Mouse (Mus musculus) ES-E14 (cell line): ENCODE data around the gene Aen. TPM values are rescaled to one million over a fixed set of nuclear protein-coding genes. Genes with fewer than 3 reads are reported as not detected.

Experiments
- DNase-seq: peaks from one replicate; pipeline ENCODE4 v3.0.0-alpha.2; 2013; ENCODE audit warnings: low read depth, low spot score
- H3K27ac ChIP-seq: 2 replicates; pipeline ENCODE4 v1.5.1; 2012; ENCODE audit warnings: low read depth, mild to moderate bottlenecking, low read length, moderate library complexity, mixed read lengths; ENCODE audit not compliant: poor library complexity, insufficient read depth, severe bottlenecking
- H3K36me3 ChIP-seq: 2 replicates; pipeline ENCODE4 v1.6.1; 2012; ENCODE audit warnings: mild to moderate bottlenecking, low read length, moderate library complexity, mixed read lengths; ENCODE audit not compliant: control insufficient read depth, poor library complexity, insufficient read depth, severe bottlenecking
- H3K4me1 ChIP-seq, 2 experiments: fragments of 150-350 bp in 1 of 2; sonication (generic) in 1 of 2; 2 replicates each; pipeline ENCODE4 v1.6.1; 2012; ENCODE audit warnings: low read length in 2 of 2, mild to moderate bottlenecking in 1 of 2, mixed read lengths in 1 of 2; ENCODE audit not compliant: control insufficient read depth in 2 of 2, insufficient read depth in 2 of 2, poor library complexity in 1 of 2
- H3K4me3 ChIP-seq, 2 experiments: fragments of 150-350 bp in 1 of 2; sonication (generic) in 1 of 2; 2 replicates each; pipeline ENCODE4 v1.5.1; 2012; ENCODE audit warnings: low read length in 2 of 2, low read depth in 1 of 2, mild to moderate bottlenecking in 1 of 2, mixed read lengths in 1 of 2; ENCODE audit not compliant: insufficient read depth in 1 of 2, poor library complexity in 1 of 2, severe bottlenecking in 1 of 2
- H3K9ac ChIP-seq: 2 replicates; pipeline ENCODE4 v1.6.1; 2012; ENCODE audit warnings: low read depth, mild to moderate bottlenecking, low read length, mixed read lengths; ENCODE audit not compliant: poor library complexity, insufficient read depth, severe bottlenecking
- H3K9me3 ChIP-seq: fragments of 150-350 bp; sonication (generic); 2 replicates; pipeline ENCODE4 v1.6.1; 2012; ENCODE audit warnings: low read depth, mild to moderate bottlenecking, low read length; ENCODE audit not compliant: control insufficient read depth, insufficient read depth
- CHD2 ChIP-seq: IDR thresholded peaks from 2 replicates; pipeline ENCODE4 v1.6.1; 2014; ENCODE audit warnings: mild to moderate bottlenecking, low read depth, low read length, inconsistent platforms
- HCFC1 ChIP-seq: IDR thresholded peaks from 2 replicates; pipeline ENCODE4 v1.6.1; 2012; ENCODE audit warnings: low read length, inconsistent platforms, borderline replicate concordance; ENCODE audit not compliant: insufficient read depth
- MAFK ChIP-seq: IDR thresholded peaks from 2 replicates; pipeline ENCODE4 v1.6.1; 2014; ENCODE audit warnings: mild to moderate bottlenecking, low read depth, low read length, inconsistent platforms; ENCODE audit not compliant: insufficient read depth
- ZC3H11A ChIP-seq: IDR thresholded peaks from 2 replicates; pipeline ENCODE4 v1.6.1; 2012; ENCODE audit warnings: low read depth, mild to moderate bottlenecking, inconsistent platforms, low read length, borderline replicate concordance
- ZNF384 ChIP-seq: IDR thresholded peaks from 2 replicates; pipeline ENCODE4 v1.6.1; 2012; ENCODE audit warnings: low read depth, low read length, inconsistent platforms
- in situ Hi-C, 2 experiments: fragments of 600-800 bp; cut with MboI; formaldehyde crosslinking; loops; one replicate each; pipeline ENCODE4 v1.15.1; 2025; ENCODE audit warnings: low sequenced_read_pairs in 2 of 2, inconsistent platforms in 1 of 2; ENCODE audit not compliant: unreplicated experiment in 2 of 2
- total RNA-seq: library from RNA; depleted of rRNA; stranded (reverse); fragments of 300-350 nt; gene quantifications from 2 replicates; pipeline ENCODE4 v1.2.3, GENCODE M21; 2012

Gene Aen
- total RNA-seq, 1 experiment: 146 TPM

GRCm38 (mm10) chr7:78855044-78855655, 40.5 kb upstream of the Aen start:
- in situ Hi-C loops: no loop called here
- DNase-seq: no peak
- Histone ChIP-seq H3K4me3 (no peak overlapping the region), H3K27ac (no peak overlapping the region), H3K36me3 (no peaks in the 10 kb centered on the region), H3K4me1 (peaks cover 2 to 5% of the 10 kb centered on the region in 2 experiments; a peak in 1 of 4 replicates), H3K9ac (no peak overlapping the region), H3K9me3 (no peaks in the 10 kb centered on the region)
- TF ChIP-seq HCFC1: no peak
- no peak for TF ChIP-seq ZNF384
- TF ChIP-seq CHD2: no peak

DNA sequence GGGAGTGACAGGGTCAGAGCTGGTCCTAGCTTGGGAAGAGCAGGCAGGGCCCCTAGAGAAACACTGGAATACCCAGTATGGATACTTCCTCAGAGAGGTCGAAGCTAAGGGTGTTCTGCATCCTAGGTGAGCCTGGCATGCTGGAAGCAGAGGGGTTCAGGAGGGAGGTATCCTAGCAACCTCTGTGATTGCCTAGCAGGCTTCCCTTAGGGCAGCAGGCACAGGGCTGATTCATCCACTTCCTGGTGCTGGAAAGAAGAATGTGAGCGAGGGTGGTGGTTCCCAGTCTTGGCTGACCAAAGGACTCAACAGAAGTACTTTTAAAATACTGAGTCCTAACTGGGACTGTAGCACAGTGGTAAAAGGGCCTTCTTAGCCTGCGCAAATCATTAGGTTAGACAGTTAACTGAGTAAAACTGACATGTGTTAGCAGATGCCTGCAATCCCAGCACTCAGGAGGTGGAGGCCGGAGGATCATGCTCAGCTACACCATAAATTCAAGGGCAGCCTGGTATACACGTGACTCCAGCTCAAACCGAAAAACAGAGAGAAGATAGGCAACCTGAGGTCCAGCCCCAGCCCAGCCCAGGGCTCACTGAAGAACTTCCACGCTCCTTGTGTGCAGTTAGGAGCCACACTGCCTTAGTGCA, 31.7 kb upstream of the Aen start:
- TF ChIP-seq ZC3H11A (no peak), ZNF384 (no peak), CHD2 (no peak), MAFK (no peak), HCFC1 (no peak)
- in situ Hi-C loops: no loop called here
- Histone ChIP-seq H3K4me1 (peaks cover 2 to 3% of the 10 kb centered on the region in 2 experiments; a peak in 1 of 4 replicates), H3K27ac (no peak overlapping the region), H3K4me3 (no peak overlapping the region), H3K9ac (no peak overlapping the region), H3K9me3 (no peaks in the 10 kb centered on the region), H3K36me3 (no peaks in the 10 kb centered on the region)
- no peak for DNase-seq

- no peak for TF ChIP-seq MAFK
- no peak for TF ChIP-seq HCFC1
- no peak for TF ChIP-seq ZNF384
- no peak for TF ChIP-seq ZC3H11A
- TF ChIP-seq CHD2: no peak
- Histone ChIP-seq H3K27ac (no peak overlapping the region), H3K4me3 (no peak overlapping the region), H3K36me3 (no peaks in the 10 kb centered on the region), H3K9ac (no peak overlapping the region), H3K9me3 (no peaks in the 10 kb centered on the region), H3K4me1 (peaks cover 2 to 3% of the 10 kb centered on the region in 2 experiments; a peak in 1 of 4 replicates)
- in situ Hi-C loops: no loop called here
- DNase-seq: no peak
These were observed 31.2 kb upstream of the Aen start for GRCm38 (mm10) chr7:78864446-78864802.

DNA sequence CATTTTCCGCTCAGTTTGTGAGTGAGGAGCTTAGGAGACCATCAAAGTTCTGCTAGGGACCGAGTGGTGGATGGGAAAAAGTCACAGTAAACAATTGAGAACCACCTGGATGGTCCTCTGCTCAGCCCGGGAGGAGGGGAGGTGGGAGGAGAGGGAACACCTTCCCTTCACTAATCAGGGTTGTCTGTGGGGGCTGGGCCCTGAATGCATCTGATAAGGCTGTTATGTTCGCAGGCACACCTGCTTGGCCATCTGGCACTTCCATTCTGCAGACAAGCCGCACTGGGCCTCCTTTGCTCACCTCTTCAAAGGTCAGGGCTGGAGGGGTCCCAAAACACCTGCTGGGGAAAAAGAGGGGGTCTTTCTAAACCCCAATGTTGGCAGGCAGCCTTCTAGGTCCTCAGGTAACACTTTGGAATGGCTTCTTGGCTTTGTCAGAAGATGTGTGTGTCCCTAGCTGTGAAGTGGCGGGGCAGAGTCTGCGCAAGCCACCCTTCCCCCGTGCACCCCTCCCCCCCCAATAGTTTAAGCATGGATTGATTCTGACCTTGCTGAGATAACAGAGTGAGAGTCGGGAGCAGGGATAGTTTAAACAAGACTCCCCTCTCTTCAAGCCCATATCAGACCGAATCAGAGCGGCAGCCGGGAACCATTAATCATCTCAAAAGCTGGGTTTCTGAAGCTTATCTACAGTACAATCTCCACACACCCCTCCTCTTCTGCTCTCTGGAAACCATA, 30.3 kb upstream of the Aen start:
- TF ChIP-seq HCFC1 (no peak), ZNF384 (no peak), CHD2 (no peak), MAFK (no peak), ZC3H11A (no peak)
- no peak for DNase-seq
- Histone ChIP-seq H3K4me3 (no peak overlapping the region), H3K9ac (no peak overlapping the region), H3K36me3 (no peaks in the 10 kb centered on the region), H3K9me3 (no peaks in the 10 kb centered on the region), H3K4me1 (peaks cover 2 to 3% of the 10 kb centered on the region in 2 experiments; a peak in 1 of 4 replicates), H3K27ac (no peak overlapping the region)
- in situ Hi-C loops: no loop called here
